Mouse (Mus musculus): ENCODE results near the gene Lrriq4.

Gene Lrriq4

GRCm38 (mm10) chr3:30644207-30644606 is at the start of gene Lrriq4:
Lrriq4 (plus strand) TSS chr3:30644507.
- no peak for DNase-seq (ENCODE audit: low spot score in 2 of 2)

GRCm38 (mm10) chr3:30595111-30595832 is 49.0 kb upstream of the Lrriq4 start:
- DNase-seq (ENCODE audit: low spot score in 2 of 2) = no peak

GRCm38 (mm10) chr3:30597271-30597670 is 47.0 kb upstream of the Lrriq4 start:
- DNase-seq (ENCODE audit: low spot score in 2 of 2) = no peak

GRCm38 (mm10) chr3:30599711-30600545 is 44.4 kb upstream of the Lrriq4 start, which contains the start of gene Actrt3:
Actrt3 (minus strand) TSS chr3:30599939.
- peak; percentile 24 to 34 for DNase-seq (ENCODE audit: low spot score in 2 of 2)

GRCm38 (mm10) chr3:30600717-30601116 is 43.6 kb upstream of the Lrriq4 start:
- DNase-seq (ENCODE audit: low spot score in 2 of 2) = peak in 1 of 2 experiments; percentile 6

GRCm38 (mm10) chr3:30601175-30601574 is 43.1 kb upstream of the Lrriq4 start:
- peak; percentile 84 to 94 for DNase-seq (ENCODE audit: low spot score in 2 of 2)

GRCm38 (mm10) chr3:30601610-30602064 is 42.7 kb upstream of the Lrriq4 start:
- DNase-seq (ENCODE audit: low spot score in 2 of 2) = no peak

- DNase-seq (ENCODE audit: low spot score in 2 of 2) = peak; percentile 97
These were observed 42.1 kb upstream of the Lrriq4 start, which contains the start of gene Mynn for GRCm38 (mm10) chr3:30602065-30602739. Mynn (plus strand) TSS chr3:30602065.

- peak in 1 of 2 experiments; percentile 73 for DNase-seq (ENCODE audit: low spot score in 2 of 2)
These were observed 41.6 kb upstream of the Lrriq4 start for GRCm38 (mm10) chr3:30602740-30603098.

GRCm38 (mm10) chr3:30603256-30603655 is 41.1 kb upstream of the Lrriq4 start:
- DNase-seq (ENCODE audit: low spot score in 2 of 2) = no peak

GRCm38 (mm10) chr3:30608999-30609398 is 35.3 kb upstream of the Lrriq4 start:
- DNase-seq (ENCODE audit: low spot score in 2 of 2) = no peak

GRCm38 (mm10) chr3:30610930-30611329 is 33.4 kb upstream of the Lrriq4 start:
- peak in 1 of 2 experiments; percentile 6 for DNase-seq (ENCODE audit: low spot score in 2 of 2)

- DNase-seq (ENCODE audit: low spot score in 2 of 2) = peak; percentile 46 to 49
These were observed 24.2 kb upstream of the Lrriq4 start for GRCm38 (mm10) chr3:30620132-30620531.

- DNase-seq (ENCODE audit: low spot score in 2 of 2) = no peak
These were observed 10.6 kb upstream of the Lrriq4 start for GRCm38 (mm10) chr3:30633681-30634080.

GRCm38 (mm10) chr3:30635629-30636028 is 8.7 kb upstream of the Lrriq4 start:
- no peak for DNase-seq (ENCODE audit: low spot score in 2 of 2)

- no peak for DNase-seq (ENCODE audit: low spot score in 2 of 2)
These were observed 2.5 kb downstream of the Lrriq4 start for GRCm38 (mm10) chr3:30646761-30647160.

- DNase-seq (ENCODE audit: low spot score in 2 of 2) = peak in 1 of 2 experiments; percentile 2
These were observed 3.3 kb downstream of the Lrriq4 start, which contains the start of gene Lrrc34 for GRCm38 (mm10) chr3:30647440-30648090. Lrrc34 (minus strand) TSS chr3:30647869.

- DNase-seq (ENCODE audit: low spot score in 2 of 2) = no peak
These were observed 4.2 kb downstream of the Lrriq4 start for GRCm38 (mm10) chr3:30648466-30648865.

GRCm38 (mm10) chr3:30650062-30650841 is 5.9 kb downstream of the Lrriq4 start:
- no peak for DNase-seq (ENCODE audit: low spot score in 2 of 2)

- no peak for DNase-seq (ENCODE audit: low spot score in 2 of 2)
These were observed 11.6 kb downstream of the Lrriq4 start for GRCm38 (mm10) chr3:30655937-30656336.

GRCm38 (mm10) chr3:30658486-30658885 is 14.2 kb downstream of the Lrriq4 start:
- no peak for DNase-seq (ENCODE audit: low spot score in 2 of 2)
